Mouse (Mus musculus): ENCODE data around the gene Dmc1. TPM values are rescaled to one million over a fixed set of nuclear protein-coding genes. Genes with fewer than 3 reads are reported as not detected.

Gene Dmc1
- polyA plus RNA-seq, 1 experiment from 2014 or later = 1.7 TPM

- Histone ChIP-seq H3K4me2 (ENCODE audit: low read depth, low read length) (no peak overlapping the region), H3K9me3 (ENCODE audit: control insufficient read depth, low read length) (no peaks in the 10 kb centered on the region), H3K27ac (ENCODE audit: low read length) (no peak overlapping the region), H3K36me3 (ENCODE audit: control insufficient read depth, insufficient read depth, low read length) (no peaks in the 10 kb centered on the region), H3K4me1 (ENCODE audit: control insufficient read depth, insufficient read depth, low read length) (no peaks in the 10 kb centered on the region), H3K9ac (ENCODE audit: low read depth, low read length) (no peak overlapping the region), H3K4me3 (ENCODE audit: low read length) (no peak overlapping the region), H3K27me3 (replicated peaks; ENCODE audit: control insufficient read depth, insufficient read depth, low read length) (no peaks in the 10 kb centered on the region)
- 66% methylated on average over 6 of the region's 6 CpGs for WGBS
- no peak for ATAC-seq
Measured at GRCm38 (mm10) chr15:79577671-79578426, 27.1 kb downstream of the Dmc1 start.

GRCm38 (mm10) chr15:79576947-79577346 lies 28.0 kb downstream of the Dmc1 start:
- H3K36me3 ChIP-seq (ENCODE audit: control insufficient read depth, insufficient read depth, low read length) = no peaks in the 10 kb centered on the region
- H3K27ac ChIP-seq (ENCODE audit: low read length) = no peak overlapping the region
- H3K9me3 ChIP-seq (ENCODE audit: control insufficient read depth, low read length) = no peaks in the 10 kb centered on the region
- H3K27me3 ChIP-seq (replicated peaks; ENCODE audit: control insufficient read depth, insufficient read depth, low read length) = no peaks in the 10 kb centered on the region
- no peak overlapping the region for H3K9ac ChIP-seq (ENCODE audit: low read depth, low read length)
- no peak overlapping the region for H3K4me3 ChIP-seq (ENCODE audit: low read length)
- H3K4me1 ChIP-seq (ENCODE audit: control insufficient read depth, insufficient read depth, low read length) = no peaks in the 10 kb centered on the region
- no peak overlapping the region for H3K4me2 ChIP-seq (ENCODE audit: low read depth, low read length)
- 96% methylated on average over 2 of the region's 2 CpGs for WGBS
- ATAC-seq = no peak

- H3K9ac ChIP-seq (ENCODE audit: low read depth, low read length) = no peak overlapping the region
- H3K9me3 ChIP-seq (ENCODE audit: control insufficient read depth, low read length) = no peaks in the 10 kb centered on the region
- ATAC-seq = peak; percentile 60; the same call in 1 of the 2 replicates
- H3K27ac ChIP-seq (ENCODE audit: low read length) = no peak overlapping the region
- no peak overlapping the region for H3K4me3 ChIP-seq (ENCODE audit: low read length)
- no peaks in the 10 kb centered on the region for H3K27me3 ChIP-seq (replicated peaks; ENCODE audit: control insufficient read depth, insufficient read depth, low read length)
- H3K36me3 ChIP-seq (ENCODE audit: control insufficient read depth, insufficient read depth, low read length) = no peaks in the 10 kb centered on the region
- 44% methylated on average over 1 of the region's 1 CpGs for WGBS
- H3K4me1 ChIP-seq (ENCODE audit: control insufficient read depth, insufficient read depth, low read length) = no peaks in the 10 kb centered on the region
- no peak overlapping the region for H3K4me2 ChIP-seq (ENCODE audit: low read depth, low read length)
Measured at GRCm38 (mm10) chr15:79575543-79576222, 29.2 kb downstream of the Dmc1 start.

GRCm38 (mm10) chr15:79562417-79562816 lies 42.5 kb downstream of the Dmc1 start:
- Histone ChIP-seq H3K36me3 (ENCODE audit: control insufficient read depth, insufficient read depth, low read length) (no peaks in the 10 kb centered on the region), H3K9me3 (ENCODE audit: control insufficient read depth, low read length) (no peaks in the 10 kb centered on the region), H3K9ac (ENCODE audit: low read depth, low read length) (no peak overlapping the region), H3K4me1 (ENCODE audit: control insufficient read depth, insufficient read depth, low read length) (no peaks in the 10 kb centered on the region), H3K27me3 (replicated peaks; ENCODE audit: control insufficient read depth, insufficient read depth, low read length) (no peaks in the 10 kb centered on the region), H3K4me3 (ENCODE audit: low read length) (no peak overlapping the region), H3K4me2 (ENCODE audit: low read depth, low read length) (no peak overlapping the region), H3K27ac (ENCODE audit: low read length) (no peak overlapping the region)
- WGBS = 73% methylated on average over 9 of the region's 9 CpGs
- no peak for ATAC-seq

DNA sequence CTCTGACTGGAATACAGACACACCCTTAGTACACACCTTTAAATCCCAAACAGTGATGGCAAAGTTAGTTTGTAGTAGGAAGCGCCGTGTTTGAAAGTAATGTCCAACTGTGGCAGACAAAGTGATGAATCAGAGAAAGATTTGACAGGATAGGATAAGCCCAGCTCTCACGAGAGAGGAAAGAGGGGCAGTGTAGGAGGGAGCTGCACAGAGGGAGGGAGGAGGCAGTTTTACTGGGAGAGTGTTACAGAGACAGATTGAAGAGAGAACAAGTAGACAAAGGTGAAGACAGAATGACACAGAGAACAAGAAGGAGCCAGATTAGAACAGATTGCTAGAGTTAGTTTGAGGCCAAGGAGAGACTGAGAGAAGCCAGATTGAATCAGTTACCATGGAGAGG lies 45.3 kb downstream of the Dmc1 start:
- H3K9me3 ChIP-seq (ENCODE audit: control insufficient read depth, low read length) = no peaks in the 10 kb centered on the region
- no peaks in the 10 kb centered on the region for H3K36me3 ChIP-seq (ENCODE audit: control insufficient read depth, insufficient read depth, low read length)
- no peaks in the 10 kb centered on the region for H3K27me3 ChIP-seq (replicated peaks; ENCODE audit: control insufficient read depth, insufficient read depth, low read length)
- H3K4me1 ChIP-seq (ENCODE audit: control insufficient read depth, insufficient read depth, low read length) = no peaks in the 10 kb centered on the region
- 49% methylated on average over 3 of the region's 3 CpGs for WGBS
- H3K9ac ChIP-seq (ENCODE audit: low read depth, low read length) = no peak overlapping the region
- H3K4me2 ChIP-seq (ENCODE audit: low read depth, low read length) = no peak overlapping the region
- no peak overlapping the region for H3K4me3 ChIP-seq (ENCODE audit: low read length)
- H3K27ac ChIP-seq (ENCODE audit: low read length) = no peak overlapping the region
- ATAC-seq = no peak

- H3K36me3 ChIP-seq (ENCODE audit: control insufficient read depth, insufficient read depth, low read length) = no peaks in the 10 kb centered on the region
- no peak overlapping the region for H3K4me2 ChIP-seq (ENCODE audit: low read depth, low read length)
- H3K4me3 ChIP-seq (ENCODE audit: low read length) = no peak overlapping the region
- no peaks in the 10 kb centered on the region for H3K9me3 ChIP-seq (ENCODE audit: control insufficient read depth, low read length)
- H3K27ac ChIP-seq (ENCODE audit: low read length) = no peak overlapping the region
- 80% methylated on average over 5 of the region's 5 CpGs for WGBS
- H3K27me3 ChIP-seq (replicated peaks; ENCODE audit: control insufficient read depth, insufficient read depth, low read length) = no peaks in the 10 kb centered on the region
- no peak overlapping the region for H3K9ac ChIP-seq (ENCODE audit: low read depth, low read length)
- no peak for ATAC-seq
- no peaks in the 10 kb centered on the region for H3K4me1 ChIP-seq (ENCODE audit: control insufficient read depth, insufficient read depth, low read length)
Measured at GRCm38 (mm10) chr15:79552566-79552965, 52.3 kb downstream of the Dmc1 start.

- no peak overlapping the region for H3K4me3 ChIP-seq (ENCODE audit: low read length)
- no peak overlapping the region for H3K4me2 ChIP-seq (ENCODE audit: low read depth, low read length)
- no peak overlapping the region for H3K9ac ChIP-seq (ENCODE audit: low read depth, low read length)
- no peaks in the 10 kb centered on the region for H3K27me3 ChIP-seq (replicated peaks; ENCODE audit: control insufficient read depth, insufficient read depth, low read length)
- peaks cover 5% of the 10 kb centered on the region for H3K36me3 ChIP-seq (ENCODE audit: control insufficient read depth, insufficient read depth, low read length)
- no peak overlapping the region for H3K27ac ChIP-seq (ENCODE audit: low read length)
- H3K9me3 ChIP-seq (ENCODE audit: control insufficient read depth, low read length) = no peaks in the 10 kb centered on the region
- peaks cover 10% of the 10 kb centered on the region; the same call in 1 of the 2 replicates for H3K4me1 ChIP-seq (ENCODE audit: control insufficient read depth, insufficient read depth, low read length)
- 92% methylated on average over 2 of the region's 2 CpGs for WGBS
- no peak for ATAC-seq
Measured at GRCm38 (mm10) chr15:79548226-79548625, 56.7 kb downstream of the Dmc1 start.

- H3K9me3 ChIP-seq (ENCODE audit: control insufficient read depth, low read length) = no peaks in the 10 kb centered on the region
- peak; percentile 2; the same call in 1 of the 2 replicates for ATAC-seq
- peaks cover 10% of the 10 kb centered on the region; the same call in 1 of the 2 replicates for H3K4me1 ChIP-seq (ENCODE audit: control insufficient read depth, insufficient read depth, low read length)
- H3K9ac ChIP-seq (ENCODE audit: low read depth, low read length) = peak overlapping the region; percentile 100
- peaks cover 14% of the 10 kb centered on the region for H3K36me3 ChIP-seq (ENCODE audit: control insufficient read depth, insufficient read depth, low read length)
- H3K4me2 ChIP-seq (ENCODE audit: low read depth, low read length) = peak overlapping the region; percentile 53
- WGBS = 80% methylated on average over 17 of the region's 17 CpGs
- peak overlapping the region; percentile 91 for H3K27ac ChIP-seq (ENCODE audit: low read length)
- no peaks in the 10 kb centered on the region for H3K27me3 ChIP-seq (replicated peaks; ENCODE audit: control insufficient read depth, insufficient read depth, low read length)
- H3K4me3 ChIP-seq (ENCODE audit: low read length) = peak overlapping the region; percentile 87
Measured at GRCm38 (mm10) chr15:79547289-79547820, 57.6 kb downstream of the Dmc1 start.

- peak; percentile 97 for ATAC-seq
- Histone ChIP-seq H3K27me3 (replicated peaks; ENCODE audit: control insufficient read depth, insufficient read depth, low read length) (no peaks in the 10 kb centered on the region), H3K4me1 (ENCODE audit: control insufficient read depth, insufficient read depth, low read length) (peaks cover 10% of the 10 kb centered on the region; the same call in 1 of the 2 replicates), H3K9ac (ENCODE audit: low read depth, low read length) (peak within 1 kb of the TSS; percentile 100), H3K9me3 (ENCODE audit: control insufficient read depth, low read length) (no peaks in the 10 kb centered on the region), H3K27ac (ENCODE audit: low read length) (peak within 1 kb of the TSS; percentile 98), H3K4me3 (ENCODE audit: low read length) (peak within 1 kb of the TSS; percentile 87), H3K36me3 (ENCODE audit: control insufficient read depth, insufficient read depth, low read length) (peaks cover 17% of the 10 kb centered on the region), H3K4me2 (ENCODE audit: low read depth, low read length) (peak within 1 kb of the TSS; percentile 86)
- 1% methylated on average over 84 of the region's 84 CpGs for WGBS
Measured at GRCm38 (mm10) chr15:79546410-79547288, 58.3 kb downstream of the Dmc1 start, which contains the start of gene Ddx17. TSS of gene Ddx17 (minus strand) at chr15:79546741.

Measured in intestine, embryonic 16.5 days (tissue).